Mouse (Mus musculus): Measurements from ENCODE around the gene Snx10.

GRCm38 (mm10) chr6:51593446-51594035, 69.8 kb downstream of the Snx10 start:
- TF ChIP-seq CTCF (IDR thresholded peaks at IDR 0.05; ENCODE audit: extremely low read depth, insufficient read depth, insufficient read length, insufficient replicate concordance), result no peak
- TF ChIP-seq POLR2A (IDR thresholded peaks at IDR 0.05; ENCODE audit: low read depth, low read length), result no peak
